Mouse (Mus musculus): ENCODE measurements around the gene Igbp1b.

DNA sequence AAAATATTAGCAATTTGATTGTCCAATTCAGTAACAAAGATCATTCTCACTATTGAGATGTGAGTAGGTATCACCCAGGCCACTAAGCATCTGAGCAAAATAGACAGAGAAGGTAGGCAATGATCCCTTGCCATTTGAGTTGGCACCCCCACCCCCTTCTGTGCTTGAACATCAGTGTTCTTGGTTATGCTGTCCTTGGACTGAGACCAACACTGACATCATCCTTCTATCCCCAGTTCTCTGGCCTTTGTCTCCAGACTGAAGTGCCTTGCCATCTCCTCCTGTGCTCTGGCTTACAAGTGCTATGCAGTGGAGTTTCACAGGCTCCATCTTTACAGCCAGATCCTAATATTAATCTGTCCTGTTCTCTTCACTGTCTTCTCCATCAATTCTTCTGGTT lies 37.6 kb downstream of the Igbp1b start:
- TF ChIP-seq CTCF (conservative IDR thresholded peaks at IDR 0.05; ENCODE audit: insufficient read depth, insufficient read length, low read depth, low read length) (no peak), POLR2A (IDR thresholded peaks at IDR 0.05; ENCODE audit: low read depth, low read length) (no peak)

Data from kidney, adult 2 months (tissue).